Comparison of ENCODE assay signal across 25 mouse cellular contexts in the genomic region with DNA sequence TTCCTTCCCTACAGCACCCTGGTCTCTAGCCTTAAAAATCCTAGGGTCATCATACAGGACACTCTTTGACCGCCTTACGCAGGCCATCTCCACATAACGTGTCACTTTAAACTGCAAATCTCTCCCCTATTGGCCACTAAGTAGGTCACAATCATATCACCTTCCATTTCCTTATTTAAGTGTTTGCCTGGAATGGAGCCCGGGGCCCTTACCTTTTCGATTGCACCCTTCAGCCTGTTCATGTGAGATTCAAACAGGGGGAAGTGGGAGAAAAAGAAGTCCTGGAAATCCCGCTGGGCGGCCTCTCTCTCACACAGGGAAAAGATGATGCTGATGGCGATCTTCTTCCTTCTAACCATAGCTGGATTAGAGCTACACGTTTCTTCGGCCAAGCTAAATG.
DNase-seq lines count a peak whose midpoint lies in the region; ATAC-seq and TF ChIP-seq lines count a peak whose summit lies in the region.
"Had no signal": no experiment of that assay in that cellular context is flagged by ENCODE, and none has a peak within 500 bp of the region (broad histone marks: within the 10 kb centered on the region; RNA-seq: fewer than 3 reads in every experiment).

No protein-coding gene starts in this region.

- 73% methylated on average over 10 of the region's 10 CpGs for WGBS in lung, embryonic 16.5 days
- WGBS in hindbrain, postnatal 0 days: 96% methylated on average over 10 of the region's 10 CpGs
- 98% methylated on average over 10 of the region's 10 CpGs for WGBS in hindbrain, embryonic 16.5 days

- no peak overlapping the region for H3K9ac ChIP-seq in lung, embryonic 16.5 days (ENCODE audit: low read length)
- no peak overlapping the region for H3K9ac ChIP-seq in hindbrain, postnatal 0 days (replicated peaks; ENCODE audit: low read length)
- H3K9ac ChIP-seq in hindbrain, embryonic 16.5 days (ENCODE audit: low read depth, low read length): no peak overlapping the region
- H3K9ac ChIP-seq: embryonic facial prominence, embryonic 12.5 days; embryonic facial prominence, embryonic 15.5 days; forebrain, postnatal 0 days; heart, embryonic 12.5 days; heart, embryonic 15.5 days; hindbrain, embryonic 13.5 days had no signal

- DNase-seq in lung, postnatal 14 days: peak; percentile 71
- peak; percentile 76 to 78 for DNase-seq in lung, postnatal 4 days
- no peak for DNase-seq in hindbrain, postnatal 0 days (ENCODE audit: low spot score)
- no peak for DNase-seq in gastrocnemius, adult 8-10 months (ENCODE audit: low spot score in 2 of 2)
- DNase-seq: adrenal gland, adult 8-10 months; adrenal gland, postnatal 25 days; cerebellum, adult 11-12 months; cerebellum, adult 8-10 months; cerebellum, postnatal 14 days; forebrain, postnatal 0 days; gastrocnemius, adult 2 months; gastrocnemius, postnatal 25 days; heart, adult 18-20 months; heart, postnatal 10 days; heart, postnatal 36 days had no signal

- ATAC-seq in lung, embryonic 16.5 days (ENCODE audit: low read depth): peak; percentile 57; the same call in 1 of the 2 replicates
- ATAC-seq in hindbrain, postnatal 0 days: no peak
- ATAC-seq in hindbrain, embryonic 16.5 days: no peak
- ATAC-seq: CD4-positive, CD25-positive, alpha-beta regulatory T cell, adult 4 months; forebrain, embryonic 14.5 days; forebrain, postnatal 0 days had no signal

- 0 out of 2 replicates have a peak, but pooled peaks cover 3% of the 10 kb centered on the region for H3K4me1 ChIP-seq in lung, embryonic 16.5 days (replicated peaks; ENCODE audit: control insufficient read depth, insufficient read depth, low read length)
- H3K4me1 ChIP-seq in hindbrain, postnatal 0 days (ENCODE audit: insufficient read depth, low read length): no peaks in the 10 kb centered on the region
- no peaks in the 10 kb centered on the region for H3K4me1 ChIP-seq in hindbrain, embryonic 16.5 days (ENCODE audit: control insufficient read depth, insufficient read depth, low read depth, low read length)
- H3K4me1 ChIP-seq: embryonic facial prominence, embryonic 12.5 days; embryonic facial prominence, embryonic 15.5 days; heart, embryonic 15.5 days; hindbrain, embryonic 10.5 days; hindbrain, embryonic 13.5 days had no signal

- no peaks in the 10 kb centered on the region for H3K9me3 ChIP-seq in lung, embryonic 16.5 days (ENCODE audit: control insufficient read depth, low read length)
- no peaks in the 10 kb centered on the region for H3K9me3 ChIP-seq in hindbrain, postnatal 0 days (ENCODE audit: low read length)
- no peaks in the 10 kb centered on the region for H3K9me3 ChIP-seq in hindbrain, embryonic 16.5 days (ENCODE audit: control insufficient read depth, low read length)
- H3K9me3 ChIP-seq: embryonic facial prominence, embryonic 12.5 days; embryonic facial prominence, embryonic 15.5 days; heart, embryonic 12.5 days; heart, embryonic 15.5 days; hindbrain, embryonic 10.5 days; hindbrain, embryonic 13.5 days had no signal

- H3K36me3 ChIP-seq in lung, embryonic 16.5 days (ENCODE audit: control insufficient read depth, insufficient read depth, low read length): peaks cover 11% of the 10 kb centered on the region
- peaks cover 15% of the 10 kb centered on the region for H3K36me3 ChIP-seq in hindbrain, postnatal 0 days (ENCODE audit: insufficient read depth, low read length)
- peaks cover 14% of the 10 kb centered on the region for H3K36me3 ChIP-seq in hindbrain, embryonic 16.5 days (ENCODE audit: control insufficient read depth, insufficient read depth, low read length)

- no peak for TF ChIP-seq CTCF in hindbrain, postnatal 0 days (IDR thresholded peaks at IDR 0.05; ENCODE audit: low read depth)

- no peaks in the 10 kb centered on the region for H3K27me3 ChIP-seq in lung, embryonic 16.5 days (ENCODE audit: control insufficient read depth, insufficient read depth, low read depth, low read length)
- no peaks in the 10 kb centered on the region for H3K27me3 ChIP-seq in hindbrain, postnatal 0 days (ENCODE audit: insufficient read depth, low read length)
- no peaks in the 10 kb centered on the region for H3K27me3 ChIP-seq in hindbrain, embryonic 16.5 days (replicated peaks; ENCODE audit: control insufficient read depth, insufficient read depth, low read length)
- H3K27me3 ChIP-seq: embryonic facial prominence, embryonic 12.5 days; embryonic facial prominence, embryonic 15.5 days; heart, embryonic 12.5 days; heart, embryonic 15.5 days; hindbrain, embryonic 13.5 days had no signal

- 0 out of 2 replicates have a peak overlapping the region, but pooled peaks have one; percentile 27 for H3K27ac ChIP-seq in lung, embryonic 16.5 days (ENCODE audit: low read length)
- H3K27ac ChIP-seq in hindbrain, postnatal 0 days: no peak overlapping the region
- H3K27ac ChIP-seq in hindbrain, embryonic 16.5 days (ENCODE audit: low read depth, low read length): no peak overlapping the region
- H3K27ac ChIP-seq: embryonic facial prominence, embryonic 12.5 days; embryonic facial prominence, embryonic 15.5 days; heart, embryonic 15.5 days; hindbrain, embryonic 10.5 days; hindbrain, embryonic 13.5 days had no signal

- no peak overlapping the region for H3K4me3 ChIP-seq in lung, embryonic 16.5 days (ENCODE audit: low read length)
- no peak overlapping the region for H3K4me3 ChIP-seq in hindbrain, postnatal 0 days (ENCODE audit: low read length)
- no peak overlapping the region for H3K4me3 ChIP-seq in hindbrain, embryonic 16.5 days (ENCODE audit: low read length)
- H3K4me3 ChIP-seq: embryonic facial prominence, embryonic 12.5 days; embryonic facial prominence, embryonic 15.5 days; gastrocnemius, adult 2 months; heart, embryonic 12.5 days; heart, embryonic 15.5 days; hindbrain, embryonic 10.5 days; hindbrain, embryonic 13.5 days had no signal

- no peak overlapping the region for H3K4me2 ChIP-seq in lung, embryonic 16.5 days (ENCODE audit: low read depth, low read length)
- H3K4me2 ChIP-seq in hindbrain, postnatal 0 days (ENCODE audit: low read depth, low read length): no peak overlapping the region
- H3K4me2 ChIP-seq in hindbrain, embryonic 16.5 days (ENCODE audit: low read length): no peak overlapping the region
- H3K4me2 ChIP-seq: embryonic facial prominence, embryonic 12.5 days; embryonic facial prominence, embryonic 15.5 days; heart, embryonic 12.5 days; heart, embryonic 15.5 days; hindbrain, embryonic 13.5 days had no signal

Comparison
In these comparisons a context has a peak if more than half of its experiments do, and no peak if none do; other contexts are left out.
1. DNase-seq: peak in lung, postnatal 14 days (single experiment) and lung, postnatal 4 days (2 of 2); none in hindbrain, postnatal 0 days (single experiment) and gastrocnemius, adult 8-10 months (0 of 2).